Mouse (Mus musculus) liver, embryonic 11.5 days (tissue): Measurements from ENCODE around the gene Kcnmb3. TPM values are rescaled to one million over a fixed set of nuclear protein-coding genes. Genes with fewer than 3 reads are reported as not detected.

ENCODE experiments used
- ATAC-seq: fragments of 200-750 bp; cut with Nextera tagmentation; replicated peaks from 2 replicates; pipeline ENCODE4 v1.8.0; 2017; ENCODE audit warnings: moderate number of reproducible peaks, mild to moderate bottlenecking, moderate TSS enrichment, moderate library complexity; ENCODE audit not compliant: low FRiP score
- DNase-seq: peaks from one replicate; pipeline ENCODE4 v3.0.0-alpha.2; 2017; ENCODE audit warnings: low spot score
- H3K27ac ChIP-seq: fragments of 300-500 bp; sonication (generic); 2 replicates; pipeline ENCODE4 v1.5.1; 2014; ENCODE audit warnings: mild to moderate bottlenecking, low read depth, low read length, control low read depth
- H3K27me3 ChIP-seq: fragments of 300-500 bp; sonication (generic); replicated peaks from 2 replicates; pipeline ENCODE4 v1.6.1; 2014; ENCODE audit warnings: low read length, mixed read lengths; ENCODE audit not compliant: control insufficient read depth, insufficient read depth
- H3K36me3 ChIP-seq: fragments of 300-500 bp; sonication (generic); 2 replicates; pipeline ENCODE4 v1.6.1; 2014; ENCODE audit warnings: mild to moderate bottlenecking, low read length, moderate library complexity, mixed read lengths; ENCODE audit not compliant: control insufficient read depth, insufficient read depth
- H3K4me1 ChIP-seq: fragments of 300-500 bp; sonication (generic); replicated peaks from 2 replicates; pipeline ENCODE4 v1.6.1; 2014; ENCODE audit warnings: low read length, mixed read lengths; ENCODE audit not compliant: control insufficient read depth, insufficient read depth
- H3K4me2 ChIP-seq: fragments of 300-500 bp; sonication (generic); 2 replicates; pipeline ENCODE4 v1.6.1; 2014; ENCODE audit warnings: mild to moderate bottlenecking, control low read depth, moderate library complexity
- H3K4me3 ChIP-seq: fragments of 300-500 bp; sonication (generic); 2 replicates; pipeline ENCODE4 v1.5.1; 2014; ENCODE audit warnings: low read depth, low read length, control low read depth
- H3K9ac ChIP-seq: fragments of 300-500 bp; sonication (generic); 2 replicates; pipeline ENCODE4 v1.6.1; 2014; ENCODE audit warnings: low read depth, low read length, control low read depth
- H3K9me3 ChIP-seq: fragments of 300-500 bp; sonication (generic); 2 replicates; pipeline ENCODE4 v1.6.1; 2016; ENCODE audit warnings: low read length, inconsistent platforms, mixed read lengths; ENCODE audit not compliant: control insufficient read depth
- WGBS: fragments of 180-500 bp; shearing (Covaris S2); extraction: QIAGEN DNeasy Blood & Tissue Kit; methylation state at CpG from one replicate; pipeline ENCODE4 v1.1.7; 2014; 5-methylcytosine and 5-hydroxymethylcytosine counted together
- polyA plus RNA-seq: library from polyadenylated mRNA; unstranded; fragments of >200 nt; fragmentation: Nextera tagmentation; extraction: Ambion mirVana; gene quantifications from 2 replicates; pipeline ENCODE4 v1.2.1, GENCODE M21; 2014

The Kcnmb3 gene
- polyA plus RNA-seq, 1 experiment from 2014 or later = 0.29 TPM

DNA sequence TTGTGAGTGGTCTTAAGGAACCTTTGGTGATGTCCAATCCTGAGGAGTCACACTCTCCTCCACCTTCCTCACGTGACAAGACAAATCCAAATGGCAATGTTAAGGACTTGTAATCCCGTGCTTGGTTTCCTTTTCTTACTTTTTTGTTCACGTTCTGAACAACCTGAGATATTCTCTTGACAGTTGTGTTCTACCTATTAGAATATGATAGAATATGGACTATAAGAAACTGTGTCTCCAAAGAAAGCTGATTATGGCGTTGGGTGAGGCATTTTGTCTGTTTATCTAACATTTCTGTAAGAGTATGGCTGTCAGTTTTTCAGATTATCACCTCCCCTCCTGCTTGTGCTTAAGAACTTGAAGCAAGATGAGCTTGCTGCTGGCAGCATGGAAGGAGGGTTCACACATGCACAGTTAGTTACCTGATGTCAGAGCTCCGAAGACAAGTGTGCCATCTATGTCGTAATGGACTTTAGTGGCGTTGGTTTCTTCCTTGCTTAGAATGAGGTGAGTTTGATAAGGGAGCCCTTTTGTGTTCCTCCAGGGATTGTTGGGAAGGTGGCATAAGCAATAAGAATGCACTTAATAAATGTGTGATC lies 20.8 kb upstream of the Kcnmb3 start:
- H3K9ac ChIP-seq = peak overlapping the region; percentile 51
- WGBS = 63% methylated on average over 7 of the region's 7 CpGs
- peak overlapping the region; percentile 24; the same call in 1 of the 2 replicates for H3K4me3 ChIP-seq
- ATAC-seq (no peak), DNase-seq (no peak)
- H3K27me3 ChIP-seq = no peaks in the 10 kb centered on the region
- no peaks in the 10 kb centered on the region for H3K9me3 ChIP-seq
- peaks cover 4% of the 10 kb centered on the region for H3K4me1 ChIP-seq
- H3K27ac ChIP-seq = peak overlapping the region; percentile 88
- peak overlapping the region; percentile 83 for H3K4me2 ChIP-seq
- peaks cover 17% of the 10 kb centered on the region for H3K36me3 ChIP-seq

DNA sequence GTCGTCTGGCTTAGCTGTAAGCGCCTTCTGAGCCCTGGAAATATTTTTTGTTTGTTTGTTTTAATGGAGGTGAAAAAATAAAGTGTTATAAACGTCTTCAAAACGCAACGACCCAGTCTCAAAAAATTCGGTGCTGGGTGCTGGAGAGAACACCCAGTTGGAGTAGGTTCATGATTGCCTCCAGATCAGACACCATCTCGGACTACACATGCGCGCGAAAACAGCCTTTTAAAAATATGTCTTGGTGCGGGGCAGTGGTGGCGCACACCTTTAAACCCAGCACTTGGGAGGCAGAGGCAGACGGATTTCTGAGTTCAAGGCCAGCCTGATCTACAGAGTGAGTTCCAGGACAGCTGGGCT lies 19.1 kb upstream of the Kcnmb3 start:
- peak; percentile 40 for DNase-seq
- Histone ChIP-seq H3K27me3 (no peaks in the 10 kb centered on the region), H3K4me2 (peak overlapping the region; percentile 83), H3K9ac (peak overlapping the region; percentile 95), H3K27ac (peak overlapping the region; percentile 88), H3K9me3 (no peaks in the 10 kb centered on the region), H3K4me1 (peaks cover 4% of the 10 kb centered on the region), H3K4me3 (peak overlapping the region; percentile 77), H3K36me3 (peaks cover 9% of the 10 kb centered on the region)
- no peak for ATAC-seq
- WGBS = 7% methylated on average over 13 of the region's 13 CpGs

DNA sequence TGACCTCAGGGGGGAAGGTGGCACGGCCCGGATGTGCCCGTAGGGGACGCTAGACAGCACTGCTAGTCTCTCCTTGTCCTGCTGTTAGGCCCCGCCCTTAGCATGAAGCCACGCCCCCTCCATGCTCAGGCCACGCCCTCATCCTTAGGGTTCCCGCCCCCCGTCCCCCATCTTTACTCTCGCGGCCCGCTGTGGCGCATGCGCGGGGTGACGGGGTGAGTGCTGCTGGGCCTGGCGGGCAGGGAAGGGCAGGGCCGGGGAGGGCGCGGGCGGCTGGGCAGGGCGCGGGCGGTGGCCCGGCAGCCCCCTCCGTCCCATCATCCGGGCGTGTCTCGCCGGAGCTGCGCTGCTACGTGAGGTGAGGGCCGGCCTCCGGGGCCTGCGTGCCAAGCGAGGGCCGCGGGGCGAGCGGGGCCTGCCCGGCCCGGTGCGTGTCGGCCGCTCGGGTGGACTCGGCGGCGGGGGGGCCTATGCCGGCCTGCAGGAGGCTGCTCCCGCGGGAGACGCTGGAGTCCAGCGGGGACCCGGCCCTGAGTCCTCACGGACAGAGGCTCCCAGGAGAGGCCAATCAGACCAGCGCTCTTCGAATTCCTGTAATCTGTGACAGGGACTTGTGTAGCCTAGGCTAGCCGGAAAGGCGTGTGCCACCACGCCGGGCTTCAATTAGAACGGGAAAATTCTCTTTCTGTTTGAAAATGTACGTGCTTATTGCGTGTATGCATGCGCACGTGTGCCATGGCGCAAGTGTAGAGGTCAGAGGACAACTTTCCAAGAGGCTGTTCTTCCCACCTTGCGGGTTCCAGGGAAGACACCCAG lies 18.6 kb upstream of the Kcnmb3 start:
- Histone ChIP-seq H3K4me1 (peaks cover 4% of the 10 kb centered on the region), H3K36me3 (peaks cover 3% of the 10 kb centered on the region), H3K4me2 (peak overlapping the region; percentile 83), H3K9ac (peak overlapping the region; percentile 95), H3K27ac (peak overlapping the region; percentile 88), H3K27me3 (no peaks in the 10 kb centered on the region), H3K4me3 (peak overlapping the region; percentile 77), H3K9me3 (no peaks in the 10 kb centered on the region)
- ATAC-seq (peak; percentile 93), DNase-seq (peak; percentile 99)
- WGBS = under 1% methylated on average over 68 of the region's 69 CpGs

DNA sequence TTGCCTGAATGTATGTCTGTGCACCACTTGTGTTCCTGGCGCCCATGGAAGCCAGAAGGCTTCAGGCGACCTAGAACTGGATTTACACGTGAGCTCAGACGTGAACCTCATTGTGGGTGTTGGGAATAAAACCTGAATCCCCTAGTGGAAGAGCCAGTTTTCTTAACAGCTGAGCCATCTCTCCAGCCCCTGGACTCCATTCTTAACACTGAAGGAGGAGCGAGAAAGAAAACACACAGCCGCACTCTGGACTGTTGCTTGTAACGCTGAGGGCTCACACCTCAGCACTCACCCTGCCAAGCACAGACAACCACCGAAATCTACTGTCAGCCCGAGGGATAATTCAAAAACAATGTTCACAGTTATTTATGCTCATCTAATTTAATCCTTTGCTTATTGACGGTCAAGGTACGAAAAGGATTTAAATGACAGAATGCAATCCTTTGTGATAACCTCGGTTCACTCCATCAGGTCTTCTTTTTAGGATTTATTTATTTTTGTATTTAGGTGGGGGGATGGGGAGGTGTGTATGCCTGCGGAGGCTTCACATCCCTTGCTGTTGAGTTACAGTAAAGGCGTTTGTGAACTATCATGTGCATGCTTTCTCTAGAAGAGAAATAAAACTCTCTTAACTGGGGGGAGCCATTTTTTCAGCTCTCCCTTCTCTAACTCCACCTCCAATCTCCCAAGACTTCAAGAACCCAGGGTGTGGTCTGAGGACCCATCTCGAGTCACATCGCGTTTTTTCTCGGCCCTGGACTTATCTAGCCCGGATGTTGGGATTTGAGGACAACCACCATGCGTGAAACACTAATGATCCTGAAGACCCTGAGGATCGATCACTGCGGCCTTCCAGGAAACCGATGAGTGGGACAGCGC lies 17.7 kb upstream of the Kcnmb3 start, which contains the start of gene Zfp639:
Zfp639 (plus strand) TSS at position 764 of the 879 bp plus-strand sequence.
- peak within 1 kb of the TSS; percentile 83 for H3K4me2 ChIP-seq
- ATAC-seq (no peak; the same call in 1 of the 2 replicates), DNase-seq (no peak)
- H3K27ac ChIP-seq = peak within 1 kb of the TSS; percentile 88
- no peaks in the 10 kb centered on the region for H3K9me3 ChIP-seq
- H3K9ac ChIP-seq = peak within 1 kb of the TSS; percentile 95
- WGBS = 13% methylated on average over 24 of the region's 24 CpGs
- H3K4me3 ChIP-seq = peak within 1 kb of the TSS; percentile 77
- H3K27me3 ChIP-seq = no peaks in the 10 kb centered on the region
- H3K36me3 ChIP-seq = no peaks in the 10 kb centered on the region
- peaks cover 4% of the 10 kb centered on the region for H3K4me1 ChIP-seq

DNA sequence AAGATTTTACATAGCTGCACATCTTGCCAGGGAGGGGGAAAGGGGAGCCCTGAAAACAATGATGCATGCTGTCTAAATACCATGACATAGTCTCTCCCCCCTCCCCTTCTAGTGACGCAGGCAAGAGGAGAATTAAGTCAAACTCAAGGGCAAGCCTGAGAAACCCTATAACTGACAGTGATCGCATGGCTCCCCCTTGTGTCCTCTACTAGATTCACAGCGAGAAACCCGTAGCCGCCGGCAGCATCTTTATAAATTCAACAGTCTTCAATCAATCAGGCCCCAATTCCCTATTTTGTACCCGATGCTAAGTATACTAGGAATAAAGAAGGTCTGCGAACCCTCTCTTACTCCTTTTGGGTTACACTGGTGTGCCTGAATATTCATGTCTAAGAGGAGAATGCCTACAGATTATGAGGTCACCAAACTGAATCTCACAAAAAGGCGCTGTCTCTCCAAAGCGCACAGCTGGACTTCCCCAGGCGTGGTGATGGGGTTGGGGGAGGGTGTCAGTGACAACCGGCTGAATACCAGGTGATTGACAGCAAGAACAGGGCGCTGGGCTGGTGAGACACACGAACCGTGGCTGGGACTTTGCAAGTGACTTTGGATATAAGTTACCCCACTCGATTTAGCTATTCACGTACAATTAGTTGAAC lies 16.8 kb upstream of the Kcnmb3 start:
- Histone ChIP-seq H3K4me1 (peaks cover 4% of the 10 kb centered on the region), H3K9ac (no peak overlapping the region), H3K27ac (no peak overlapping the region; the same call in 1 of the 2 replicates), H3K9me3 (no peaks in the 10 kb centered on the region), H3K27me3 (no peaks in the 10 kb centered on the region), H3K4me2 (peak overlapping the region; percentile 83), H3K4me3 (peak overlapping the region; percentile 24), H3K36me3 (no peaks in the 10 kb centered on the region)
- DNase-seq (peak; percentile 62), ATAC-seq (no peak)
- 5% methylated on average over 17 of the region's 17 CpGs for WGBS

DNA sequence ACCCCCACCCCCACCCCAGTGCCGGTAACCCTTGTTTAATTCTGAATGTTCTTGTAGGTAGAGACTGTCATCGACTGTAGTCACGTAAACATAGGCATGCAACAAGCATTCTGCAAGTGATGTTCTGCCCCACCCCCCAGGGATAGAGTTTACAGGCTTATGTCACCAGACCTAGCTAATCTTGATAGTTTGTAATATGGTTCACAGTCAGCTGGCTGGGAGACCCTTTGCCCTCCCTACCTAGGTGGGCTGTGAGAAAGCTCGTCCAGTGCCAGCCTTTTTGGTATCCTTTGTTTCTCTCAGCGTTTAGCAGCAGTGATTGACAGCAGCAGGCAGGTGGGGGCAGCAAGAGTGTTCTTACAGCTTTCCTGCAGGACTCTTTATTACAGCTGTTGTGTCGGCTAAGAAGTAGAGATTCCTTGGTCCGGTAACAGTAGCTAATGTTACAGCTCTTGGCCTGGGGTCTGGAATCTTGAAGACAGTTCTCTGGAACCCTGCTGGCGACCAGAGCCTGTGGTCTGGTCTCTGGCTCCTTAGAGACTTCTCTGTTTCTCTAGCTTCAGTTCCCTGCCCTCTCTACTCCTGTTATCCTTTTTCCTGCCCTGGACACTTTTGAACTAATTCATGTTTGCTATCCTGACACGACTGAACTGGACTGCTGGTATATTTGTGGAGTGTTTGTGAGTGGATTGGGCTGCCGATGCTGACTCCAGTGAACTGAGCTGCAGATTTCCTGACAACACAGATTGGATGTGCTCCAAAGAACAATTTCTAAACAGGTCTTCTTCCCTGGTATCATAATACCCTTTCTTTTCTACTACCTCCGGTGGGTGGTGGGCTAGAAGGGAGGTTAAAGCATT lies 14.6 kb upstream of the Kcnmb3 start:
- H3K4me2 ChIP-seq = no peak overlapping the region
- no peaks in the 10 kb centered on the region for H3K36me3 ChIP-seq
- no peak overlapping the region for H3K4me3 ChIP-seq
- no peaks in the 10 kb centered on the region for H3K9me3 ChIP-seq
- no peak for ATAC-seq
- peaks cover 4% of the 10 kb centered on the region for H3K4me1 ChIP-seq
- H3K27me3 ChIP-seq = no peaks in the 10 kb centered on the region
- no peak overlapping the region for H3K27ac ChIP-seq
- DNase-seq = no peak
- no peak overlapping the region for H3K9ac ChIP-seq
- 73% methylated on average over 11 of the region's 11 CpGs for WGBS

DNA sequence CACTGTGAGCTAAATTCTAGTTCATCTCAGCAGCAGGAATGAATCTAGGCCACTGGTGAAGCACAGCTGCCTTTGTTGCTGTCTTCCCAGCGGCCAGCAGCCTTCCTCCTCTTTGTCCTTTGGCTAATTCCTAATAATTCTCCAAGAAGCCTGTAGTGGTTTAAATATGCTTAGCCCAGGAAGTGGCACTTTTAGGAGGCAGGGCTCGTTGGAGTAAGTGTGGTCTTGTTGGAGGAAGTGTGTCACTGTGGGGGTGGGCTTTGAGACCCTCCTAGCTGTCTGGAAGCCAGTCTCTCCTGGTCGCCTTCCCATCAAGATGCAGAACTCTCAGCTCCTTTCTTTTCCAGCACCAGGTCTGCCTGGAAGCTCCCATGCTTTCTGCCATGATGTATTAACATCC lies 13.8 kb upstream of the Kcnmb3 start:
- no peaks in the 10 kb centered on the region for H3K36me3 ChIP-seq
- no peaks in the 10 kb centered on the region for H3K27me3 ChIP-seq
- H3K4me1 ChIP-seq = peaks cover 4% of the 10 kb centered on the region; the same call in 1 of the 2 replicates
- no peak overlapping the region for H3K9ac ChIP-seq
- no peaks in the 10 kb centered on the region for H3K9me3 ChIP-seq
- H3K4me2 ChIP-seq = no peak overlapping the region
- DNase-seq (no peak), ATAC-seq (no peak)
- no peak overlapping the region for H3K4me3 ChIP-seq
- no peak overlapping the region for H3K27ac ChIP-seq
- 56% methylated on average over 3 of the region's 3 CpGs for WGBS
